Comparison of ENCODE assay signal across 8 mouse cellular contexts in genomic region chr2:121270521-121271235, GRCm38 (mm10). TPM values are rescaled to one million over a fixed set of nuclear protein-coding genes. Genes with fewer than 3 reads are reported as not detected.
DNase-seq lines count a peak whose midpoint lies in the region; ATAC-seq and TF ChIP-seq lines count a peak whose summit lies in the region.

No protein-coding gene starts in this region.

- H3K79me2 ChIP-seq in heart, adult 2 months (replicated peaks; ENCODE audit: control insufficient read depth, insufficient read depth, low read length) = no peaks in the 10 kb centered on the region; the same call in 1 of the 2 replicates
- peaks cover 16% of the 10 kb centered on the region for H3K79me2 ChIP-seq in CH12.LX (replicated peaks; ENCODE audit: control insufficient read depth, extremely low read depth, insufficient read depth, poor library complexity, severe bottlenecking)

- peak overlapping the region; percentile 94 for H3K27ac ChIP-seq in heart, adult 2 months
- H3K27ac ChIP-seq in CH12.LX (ENCODE audit: insufficient read depth, low read depth) = no peak overlapping the region; the same call in 1 of the 2 replicates
- peak overlapping the region; percentile 80 for H3K27ac ChIP-seq in embryonic facial prominence, embryonic 15.5 days (replicated peaks)
- peak overlapping the region; percentile 95 for H3K27ac ChIP-seq in limb, embryonic 12.5 days
- H3K27ac ChIP-seq in olfactory bulb, adult 2 months (ENCODE audit: insufficient read depth, low read depth, low read length) = peak overlapping the region; percentile 90

- peaks cover 9% of the 10 kb centered on the region for H3K36me3 ChIP-seq in heart, adult 2 months (ENCODE audit: control insufficient read depth, insufficient read depth, low read length)
- H3K36me3 ChIP-seq in CH12.LX (replicated peaks in 1 of 2; ENCODE audit: control insufficient read depth in 1 of 2, insufficient read depth in 1 of 2, low read length in 1 of 2) = peaks cover 29 to 39% of the 10 kb centered on the region in 2 experiments
- H3K36me3 ChIP-seq in embryonic facial prominence, embryonic 15.5 days = peaks cover 19% of the 10 kb centered on the region
- H3K36me3 ChIP-seq in limb, embryonic 12.5 days = peaks cover 37% of the 10 kb centered on the region

- no peak for DNase-seq in heart, adult 2 months
- no peak for DNase-seq in heart, postnatal 4 days
- no peak for DNase-seq in CH12.LX (ENCODE audit: extremely low read depth)
- DNase-seq in urinary bladder, postnatal 25 days (ENCODE audit: low spot score) = no peak
- no peak for DNase-seq in cerebellum, adult 9-11 months

- no peak for TF ChIP-seq POLR2A in heart, adult 2 months (IDR thresholded peaks at IDR 0.05; ENCODE audit: insufficient read depth, low read depth, low read length)
- TF ChIP-seq POLR2A in CH12.LX (IDR thresholded peaks at IDR 0.05; ENCODE audit: low read depth, low read length) = no peak
- TF ChIP-seq POLR2A in olfactory bulb, adult 2 months (IDR thresholded peaks at IDR 0.05; ENCODE audit: insufficient read depth, low read depth, low read length) = no peak

- TF ChIP-seq EP300 in heart, adult 2 months (IDR thresholded peaks at IDR 0.05; ENCODE audit: insufficient read depth, low read depth, low read length) = no peak
- no peak for TF ChIP-seq EP300 in CH12.LX (IDR thresholded peaks at IDR 0.05; ENCODE audit: low read length)

- peaks cover 2% of the 10 kb centered on the region for H3K4me1 ChIP-seq in heart, adult 2 months (ENCODE audit: control insufficient read depth, insufficient read depth, low read length)
- peaks cover 3 to 33% of the 10 kb centered on the region in 2 experiments; a peak in 3 of 4 replicates for H3K4me1 ChIP-seq in CH12.LX (ENCODE audit: control insufficient read depth in 1 of 2, insufficient read depth in 2 of 2)
- peaks cover 19% of the 10 kb centered on the region for H3K4me1 ChIP-seq in embryonic facial prominence, embryonic 15.5 days
- peaks cover 28% of the 10 kb centered on the region for H3K4me1 ChIP-seq in limb, embryonic 12.5 days (replicated peaks)
- 0 out of 2 replicates have a peak, but pooled peaks cover 2% of the 10 kb centered on the region for H3K4me1 ChIP-seq in olfactory bulb, adult 2 months (ENCODE audit: control insufficient read depth, insufficient read depth, low read length)

- ATAC-seq in embryonic facial prominence, embryonic 15.5 days (ENCODE audit: insufficient number of reproducible peaks, low FRiP score, low TSS enrichment, low read depth) = peak; percentile 80
- ATAC-seq in limb, embryonic 12.5 days (ENCODE audit: insufficient number of reproducible peaks, insufficient read depth, low FRiP score, low TSS enrichment, low read depth) = peak; percentile 79

- no peak for TF ChIP-seq CTCF in heart, adult 2 months (IDR thresholded peaks at IDR 0.05)
- no peak for TF ChIP-seq CTCF in CH12.LX (conservative IDR thresholded peaks at IDR 0.05 in 1 of 2, IDR thresholded peaks at IDR 0.05 in 1 of 2; ENCODE audit: low read depth in 2 of 2, low read length in 2 of 2)
- TF ChIP-seq CTCF in olfactory bulb, adult 2 months (IDR thresholded peaks at IDR 0.05; ENCODE audit: insufficient read depth, low read depth, low read length) = no peak

- intact Hi-C loops in heart, adult 2 months (cut with DNase I) = loop anchor here (1.0 to 5.0 kb wide), 3 partner anchors 18 to 142 kb away; partner anchors contain the start of genes Catsper2, Ckmt1, Pdia3 and Ppip5k1

- H3K4me2 ChIP-seq in CH12.LX (ENCODE audit: insufficient read depth, low read depth, poor library complexity, severe bottlenecking) = peak overlapping the region; percentile 79
- peak overlapping the region; percentile 57 for H3K4me2 ChIP-seq in embryonic facial prominence, embryonic 15.5 days (replicated peaks)
- H3K4me2 ChIP-seq in limb, embryonic 12.5 days = peak overlapping the region; percentile 77

- in situ Hi-C loops in CH12.LX (cut with MboI; ENCODE audit: low pct_ligation_motif_present, low pct_unique_long_range_greater_than_20kb, low sequenced_read_pairs) = no loop called here

- H3K9me3 ChIP-seq in CH12.LX (replicated peaks; ENCODE audit: low read length) = no peaks in the 10 kb centered on the region
- H3K9me3 ChIP-seq in embryonic facial prominence, embryonic 15.5 days (replicated peaks) = no peaks in the 10 kb centered on the region
- H3K9me3 ChIP-seq in limb, embryonic 12.5 days = no peaks in the 10 kb centered on the region; the same call in 1 of the 2 replicates

- dilution Hi-C loops in CH12.LX (cut with MboI; ENCODE audit: extremely low pct_ligation_motif_present, extremely low pct_unique_long_range_greater_than_20kb, low sequenced_read_pairs) = no loop called here

- WGBS in heart, adult 2 months = 1% methylated on average over 33 of the region's 35 CpGs
- whole genome bisulfite sequencing in embryonic facial prominence, embryonic 15.5 days = 1% methylated on average over 30 of the region's 35 CpGs
- WGBS in limb, embryonic 12.5 days = under 1% methylated on average over 35 of the region's 35 CpGs
- WGBS in olfactory bulb, adult 2 months = 1% methylated on average over 34 of the region's 35 CpGs

- peak overlapping the region; percentile 81 for H3K9ac ChIP-seq in heart, adult 2 months (ENCODE audit: low read depth, low read length)
- peak overlapping the region; percentile 74 for H3K9ac ChIP-seq in CH12.LX (ENCODE audit: insufficient read depth, low read depth)
- peak overlapping the region; percentile 80 for H3K9ac ChIP-seq in embryonic facial prominence, embryonic 15.5 days
- peak overlapping the region; percentile 84 for H3K9ac ChIP-seq in limb, embryonic 12.5 days (replicated peaks)

- no peaks in the 10 kb centered on the region for H3K27me3 ChIP-seq in heart, adult 2 months (ENCODE audit: control insufficient read depth, insufficient read depth, low read length)
- no peaks in the 10 kb centered on the region for H3K27me3 ChIP-seq in CH12.LX (replicated peaks)
- no peaks in the 10 kb centered on the region for H3K27me3 ChIP-seq in embryonic facial prominence, embryonic 15.5 days
- H3K27me3 ChIP-seq in limb, embryonic 12.5 days = no peaks in the 10 kb centered on the region

- no peak for TF ChIP-seq RAD21 in CH12.LX (IDR thresholded peaks at IDR 0.05; ENCODE audit: low read depth, low read length)

- H3K4me3 ChIP-seq in heart, adult 2 months = peak overlapping the region; percentile 73
- H3K4me3 ChIP-seq in CH12.LX (replicated peaks in 1 of 3; ENCODE audit: low read depth in 2 of 3, low read length in 2 of 3, poor library complexity in 1 of 3) = peak overlapping the region; percentile 84 to 88 (median 86)
- peak overlapping the region; percentile 93 for H3K4me3 ChIP-seq in embryonic facial prominence, embryonic 15.5 days (replicated peaks)
- peak overlapping the region; percentile 89 for H3K4me3 ChIP-seq in limb, embryonic 12.5 days (replicated peaks)
- peak overlapping the region; percentile 77 for H3K4me3 ChIP-seq in olfactory bulb, adult 2 months (ENCODE audit: insufficient read depth, low read depth, low read length)

TF ChIP-seq in CH12.LX, 34 proteins besides CTCF, POLR2A, EP300 and RAD21:
- TF ChIP-seq UBTF (IDR thresholded peaks at IDR 0.05; ENCODE audit: low read depth, low read length) (no peak), MXI1 (IDR thresholded peaks at IDR 0.05; ENCODE audit: low read depth, low read length) (no peak), TCF12 (IDR thresholded peaks at IDR 0.05; ENCODE audit: low read depth, low read length) (no peak), JUN (IDR thresholded peaks at IDR 0.05; ENCODE audit: insufficient read depth, low read depth, low read length) (no peak), MAZ (IDR thresholded peaks at IDR 0.05; ENCODE audit: low read depth, low read length) (0 out of 2 replicates have a peak, but pooled peaks have one; percentile 32), MYC (IDR thresholded peaks at IDR 0.05; ENCODE audit: low read depth, low read length) (0 out of 2 replicates have a peak, but pooled peaks have one; percentile 40)

RNA-seq across cellular contexts. Expression of gene Trp53bp1, which starts 0.5 kb away (rescaled TPM):
- 10 to 100 TPM; 28.3 to 29.4 TPM for total RNA-seq in heart, adult 2 months (2021)
- 13.0 and 25.6 TPM in 2 replicates for polyA plus RNA-seq in heart, adult 2 months (2012; rRNA removed)
- total RNA-seq in heart, postnatal 4 days (2021) = 10 to 100 TPM; 66.8 to 67.9 TPM
- 41.7 and 55.2 TPM in 2 replicates for total RNA-seq in CH12.LX (2012; rRNA removed)
- 30.1 and 38.0 TPM in 2 replicates for total RNA-seq in CH12.LX (2014; rRNA removed)
- polyA plus RNA-seq in CH12.LX (2012; ENCODE audit: insufficient read length, low read depth) = 68.7 and 77.6 TPM in 2 replicates
- polyA plus RNA-seq in embryonic facial prominence, embryonic 15.5 days (2015; fragmentation: Nextera tagmentation; extraction: Ambion mirVana) = 61.0 and 62.1 TPM in 2 replicates
- polyA plus RNA-seq in limb, embryonic 12.5 days (2016; fragmentation: Nextera tagmentation; extraction: Ambion mirVana) = 132 and 136 TPM in 2 replicates
- 272 TPM in 1 of 2 replicates, not detected in the other for polyA plus RNA-seq in olfactory bulb, adult 2 months (2012; ENCODE audit: insufficient read depth, insufficient read length, low replicate concordance, missing spikeins)

RNA-seq across cellular contexts. Expression of gene Map1a, which starts 18.7 kb away (rescaled TPM):
- total RNA-seq in heart, adult 2 months (2021) = 1 to 10 TPM; 4.4 to 5.8 TPM
- 3.1 and 4.3 TPM in 2 replicates for polyA plus RNA-seq in heart, adult 2 months (2012; rRNA removed)
- total RNA-seq in heart, postnatal 4 days (2021) = 10 to 100 TPM; 16.5 to 18.2 TPM
- 0.38 and 0.92 TPM in 2 replicates for total RNA-seq in CH12.LX (2012; rRNA removed)
- 0.11 and 0.16 TPM in 2 replicates for total RNA-seq in CH12.LX (2014; rRNA removed)
- polyA plus RNA-seq in CH12.LX (2012; ENCODE audit: insufficient read length, low read depth) = 7.2 and 7.3 TPM in 2 replicates
- 5.5 and 6.5 TPM in 2 replicates for polyA plus RNA-seq in embryonic facial prominence, embryonic 15.5 days (2015; fragmentation: Nextera tagmentation; extraction: Ambion mirVana)
- 2.5 and 3.0 TPM in 2 replicates for polyA plus RNA-seq in limb, embryonic 12.5 days (2016; fragmentation: Nextera tagmentation; extraction: Ambion mirVana)
- polyA plus RNA-seq in olfactory bulb, adult 2 months (2012; ENCODE audit: insufficient read depth, insufficient read length, low replicate concordance, missing spikeins) = 93.5 and 210 TPM in 2 replicates

Comparison
In these comparisons a context has a peak if more than half of its experiments do, and no peak if none do; other contexts are left out.
1. RNA of gene Map1a, which starts 18.7 kb away (polyA plus RNA-seq): 93.5 to 210 TPM in olfactory bulb, adult 2 months; 7.2 to 7.3 TPM in CH12.LX, 5.5 to 6.5 TPM in embryonic facial prominence, embryonic 15.5 days, 3.1 to 4.3 TPM in heart, adult 2 months and 2.5 to 3.0 TPM in limb, embryonic 12.5 days; every median in the first group is over 10 times any median in the second.
2. Peak in every context shown above with its lines, with median percentiles within 50 percentile points of each other: H3K4me3 ChIP-seq, H3K9ac ChIP-seq and H3K4me2 ChIP-seq.